Mouse (Mus musculus): Measurements from ENCODE around the gene BC024978.

Gene BC024978

GRCm38 (mm10) chr7:27259271-27259721 lies 63.7 kb downstream of the BC024978 start:
- no peak for DNase-seq (ENCODE audit: low read depth, low spot score)

- DNase-seq (ENCODE audit: low read depth, low spot score) = no peak
Observed at GRCm38 (mm10) chr7:27259771-27260170, 64.2 kb downstream of the BC024978 start.
